10 mouse cellular contexts compared by ENCODE assay signal in the genomic region with DNA sequence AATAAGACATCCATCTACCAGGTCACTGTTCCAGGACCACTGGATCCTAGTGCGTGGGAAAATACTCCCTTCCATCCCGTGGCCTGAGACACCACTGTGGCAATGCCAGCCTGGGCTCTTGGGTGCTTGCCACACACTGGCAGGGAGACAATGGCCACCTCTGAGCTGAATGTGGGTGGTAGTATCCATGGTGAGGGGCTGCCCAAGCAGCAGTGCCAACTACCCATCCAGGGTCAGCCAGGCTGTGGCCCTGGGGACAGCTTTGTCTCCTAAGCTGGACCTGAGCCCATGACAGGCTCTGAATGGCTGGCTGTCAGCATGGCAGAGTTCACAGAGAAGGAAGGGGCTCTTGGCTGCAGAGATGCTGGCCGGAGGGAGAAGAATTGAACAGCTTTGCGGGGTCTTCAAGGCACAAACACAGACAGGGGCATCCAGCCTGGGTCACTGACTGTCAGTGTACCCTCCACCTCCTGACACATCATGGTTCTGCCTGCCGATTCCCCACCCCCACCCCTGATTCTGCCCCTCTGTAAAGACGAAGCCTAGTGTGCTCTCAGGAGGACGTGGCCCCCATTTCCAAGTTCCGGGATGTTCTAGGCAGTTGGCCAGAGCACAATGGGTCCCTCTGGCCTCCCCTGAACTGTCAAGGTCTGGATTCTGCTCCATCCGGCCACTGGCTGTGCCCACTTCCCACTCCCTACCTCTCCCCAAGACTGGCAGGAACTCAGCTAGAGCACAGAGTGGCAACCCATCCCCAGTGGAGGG. TPM values are rescaled to one million over a fixed set of nuclear protein-coding genes. Genes with fewer than 3 reads are reported as not detected.
A peak's percentile ranks its signal among the peaks of the same experiment; 100 is the strongest.
DNase-seq lines count a peak whose midpoint lies in the region; ATAC-seq lines count a peak whose summit lies in the region.
"Had no signal": no experiment of that assay in that cellular context is flagged by ENCODE, and none has a peak within 500 bp of the region (broad histone marks: within the 10 kb centered on the region; RNA-seq: fewer than 3 reads in every experiment).

No protein-coding gene starts in this region.

- H3K27me3 ChIP-seq in midbrain, embryonic 14.5 days (ENCODE audit: control insufficient read depth, insufficient read depth, low read length), result no peaks in the 10 kb centered on the region

- no peak overlapping the region for H3K9ac ChIP-seq in midbrain, embryonic 14.5 days (replicated peaks; ENCODE audit: low read length)
- H3K9ac ChIP-seq: midbrain, embryonic 12.5 days had no signal

- H3K4me1 ChIP-seq in midbrain, embryonic 14.5 days (ENCODE audit: control insufficient read depth, insufficient read depth, low read length), result peaks cover 6% of the 10 kb centered on the region; the same call in 1 of the 2 replicates

- no peaks in the 10 kb centered on the region for H3K36me3 ChIP-seq in midbrain, embryonic 14.5 days (ENCODE audit: control insufficient read depth, insufficient read depth, low read length)
- H3K36me3 ChIP-seq: midbrain, embryonic 12.5 days had no signal

- H3K4me3 ChIP-seq in midbrain, embryonic 14.5 days (replicated peaks; ENCODE audit: low read depth, low read length), result no peak overlapping the region
- H3K4me3 ChIP-seq: erythroblast, embryonic 14.5 days; midbrain, embryonic 12.5 days had no signal

- 60% methylated on average over 9 of the region's 9 CpGs for WGBS in midbrain, embryonic 14.5 days

- H3K27ac ChIP-seq in midbrain, embryonic 14.5 days (replicated peaks; ENCODE audit: low read depth, low read length), result no peak overlapping the region
- H3K27ac ChIP-seq: midbrain, embryonic 12.5 days had no signal

- DNase-seq in adrenal gland, postnatal 10 days, result peak; percentile 23
- no peak for DNase-seq in adrenal gland, postnatal 25 days
- peak; percentile 34 to 37 for DNase-seq in cerebellum, postnatal 36 days
- DNase-seq in layer of hippocampus, adult 8-10 months (ENCODE audit: low spot score in 2 of 2), result peak; percentile 79 to 81
- DNase-seq in midbrain, embryonic 14.5 days, result peak; percentile 68
- no peak for DNase-seq in thymus, postnatal 0 days (ENCODE audit: low spot score)
- DNase-seq in thymus, postnatal 36 days, result no peak

- H3K4me2 ChIP-seq in midbrain, embryonic 14.5 days (ENCODE audit: low read length), result no peak overlapping the region
- H3K4me2 ChIP-seq: midbrain, embryonic 12.5 days had no signal

- ATAC-seq in midbrain, embryonic 14.5 days (ENCODE audit: low FRiP score, low TSS enrichment), result peak; percentile 34; the same call in 1 of the 2 replicates
- no peak for ATAC-seq in megakaryocyte progenitor cell, adult 5-6 weeks (replicated peaks; ENCODE audit: poor library complexity)

- H3K9me3 ChIP-seq in midbrain, embryonic 14.5 days (ENCODE audit: control insufficient read depth, low read length), result no peaks in the 10 kb centered on the region
- H3K9me3 ChIP-seq: midbrain, embryonic 12.5 days had no signal

RNA-seq across cellular contexts. Expression of a gene that starts 21.9 kb away (rescaled TPM):
- not detected for total RNA-seq in adrenal gland, postnatal 10 days (2021)
- total RNA-seq in adrenal gland, postnatal 25 days (2021), result not detected in 2 replicates
- total RNA-seq in layer of hippocampus, adult 8-10 months (2022), result under 1 TPM in 2 of 4 experiments, not detected in 2; 0.67 to 0.80 TPM
- not detected in 2 replicates for polyA plus RNA-seq in midbrain, embryonic 14.5 days (2014; fragmentation: Nextera tagmentation; extraction: Ambion mirVana)
- polyA plus RNA-seq in thymus, postnatal 0 days (2015; fragmentation: Nextera tagmentation; extraction: Ambion mirVana), result 13.1 and 21.2 TPM in 2 replicates
- not detected in 2 replicates for total RNA-seq in megakaryocyte progenitor cell, adult 5-6 weeks (2015)
- not detected in 2 replicates for total RNA-seq in megakaryocyte progenitor cell, adult 5-6 weeks (2017)
- polyA plus RNA-seq: midbrain, embryonic 12.5 days had no signal

RNA-seq across cellular contexts. Expression of a gene that starts 37.6 kb away (rescaled TPM):
- 10 to 100 TPM; 10.9 to 13.9 TPM for total RNA-seq in adrenal gland, postnatal 10 days (2021)
- 9.5 and 11.3 TPM in 2 replicates for total RNA-seq in adrenal gland, postnatal 25 days (2021)
- 10 to 100 TPM; 14.3 to 24.0 (median 18.8) TPM for total RNA-seq in layer of hippocampus, adult 8-10 months (2022)
- polyA plus RNA-seq in midbrain, embryonic 14.5 days (2014; fragmentation: Nextera tagmentation; extraction: Ambion mirVana), result 14.8 and 16.2 TPM in 2 replicates
- 14.7 and 17.5 TPM in 2 replicates for polyA plus RNA-seq in thymus, postnatal 0 days (2015; fragmentation: Nextera tagmentation; extraction: Ambion mirVana)
- total RNA-seq in megakaryocyte progenitor cell, adult 5-6 weeks (2015), result 68.5 and 74.5 TPM in 2 replicates
- 31.4 and 39.4 TPM in 2 replicates for total RNA-seq in megakaryocyte progenitor cell, adult 5-6 weeks (2017)

Comparison
In these comparisons a context has a peak if more than half of its experiments do, and no peak if none do; other contexts are left out.
1. DNase-seq: peak in adrenal gland, postnatal 10 days (single experiment), cerebellum, postnatal 36 days (2 of 2), layer of hippocampus, adult 8-10 months (2 of 2) and midbrain, embryonic 14.5 days (single experiment); none in adrenal gland, postnatal 25 days (single experiment), thymus, postnatal 0 days (single experiment) and thymus, postnatal 36 days (0 of 2).